Mouse (Mus musculus): ENCODE measurements around the gene Slc35e3. TPM values are rescaled to one million over a fixed set of nuclear protein-coding genes. Genes with fewer than 3 reads are reported as not detected.
"Not testable (repeated sequence)": the region's sequence is repeated elsewhere in the genome, so short reads cannot be mapped to it uniquely, and the experiment has no call there.

Slc35e3 gene
- polyA plus RNA-seq, 1 experiment from 2014 or later, result 22.2 TPM

GRCm38 (mm10) chr10:117740921-117741320 is 5.2 kb downstream of the Slc35e3 start:
- H3K9ac ChIP-seq (ENCODE audit: low read length), result no peak overlapping the region
- H3K9me3 ChIP-seq (ENCODE audit: control insufficient read depth, low read length), result no peaks in the 10 kb centered on the region
- ATAC-seq (replicated peaks; ENCODE audit: low FRiP score), result no peak
- no peak overlapping the region for H3K27ac ChIP-seq (ENCODE audit: low read depth, low read length)
- H3K36me3 ChIP-seq (ENCODE audit: control insufficient read depth, insufficient read depth, low read length), result no peaks in the 10 kb centered on the region; the same call in 1 of the 2 replicates
- no peaks in the 10 kb centered on the region for H3K27me3 ChIP-seq (ENCODE audit: control insufficient read depth, insufficient read depth, low read length)
- 93% methylated on average over 9 of the region's 9 CpGs for WGBS
- H3K4me2 ChIP-seq (ENCODE audit: low read depth, low read length, severe bottlenecking), result no peak overlapping the region
- no peak overlapping the region for H3K4me3 ChIP-seq (ENCODE audit: low read depth, low read length)
- H3K4me1 ChIP-seq (replicated peaks; ENCODE audit: control insufficient read depth, insufficient read depth, low read length), result no peaks in the 10 kb centered on the region; the same call in 1 of the 2 replicates
- no peak for DNase-seq (ENCODE audit: low spot score)

GRCm38 (mm10) chr10:117740171-117740570 is 6.0 kb downstream of the Slc35e3 start:
- Histone ChIP-seq H3K4me3 (ENCODE audit: low read depth, low read length) (no peak overlapping the region), H3K4me1 (replicated peaks; ENCODE audit: control insufficient read depth, insufficient read depth, low read length) (no peaks in the 10 kb centered on the region; the same call in 1 of the 2 replicates), H3K9ac (ENCODE audit: low read length) (no peak overlapping the region), H3K36me3 (ENCODE audit: control insufficient read depth, insufficient read depth, low read length) (no peaks in the 10 kb centered on the region; the same call in 1 of the 2 replicates), H3K27me3 (ENCODE audit: control insufficient read depth, insufficient read depth, low read length) (no peaks in the 10 kb centered on the region), H3K9me3 (ENCODE audit: control insufficient read depth, low read length) (no peaks in the 10 kb centered on the region), H3K27ac (ENCODE audit: low read depth, low read length) (no peak overlapping the region), H3K4me2 (ENCODE audit: low read depth, low read length, severe bottlenecking) (no peak overlapping the region)
- no peak for ATAC-seq (replicated peaks; ENCODE audit: low FRiP score)
- WGBS, result 93% methylated on average over 10 of the region's 10 CpGs
- DNase-seq (ENCODE audit: low spot score), result no peak

GRCm38 (mm10) chr10:117739648-117739948 is 6.6 kb downstream of the Slc35e3 start:
- Histone ChIP-seq H3K9me3 (ENCODE audit: control insufficient read depth, low read length) (no peaks in the 10 kb centered on the region), H3K36me3 (ENCODE audit: control insufficient read depth, insufficient read depth, low read length) (no peaks in the 10 kb centered on the region; the same call in 1 of the 2 replicates), H3K4me3 (ENCODE audit: low read depth, low read length) (no peak overlapping the region), H3K4me2 (ENCODE audit: low read depth, low read length, severe bottlenecking) (no peak overlapping the region), H3K9ac (ENCODE audit: low read length) (no peak overlapping the region), H3K4me1 (replicated peaks; ENCODE audit: control insufficient read depth, insufficient read depth, low read length) (no peaks in the 10 kb centered on the region; the same call in 1 of the 2 replicates), H3K27ac (ENCODE audit: low read depth, low read length) (no peak overlapping the region), H3K27me3 (ENCODE audit: control insufficient read depth, insufficient read depth, low read length) (no peaks in the 10 kb centered on the region)
- DNase-seq (ENCODE audit: low spot score) (no peak), ATAC-seq (replicated peaks; ENCODE audit: low FRiP score) (no peak)
- 95% methylated on average over 6 of the region's 6 CpGs for WGBS

- H3K4me1 ChIP-seq (replicated peaks; ENCODE audit: control insufficient read depth, insufficient read depth, low read length), result no peaks in the 10 kb centered on the region; the same call in 1 of the 2 replicates
- no peak overlapping the region for H3K27ac ChIP-seq (ENCODE audit: low read depth, low read length)
- H3K27me3 ChIP-seq (ENCODE audit: control insufficient read depth, insufficient read depth, low read length), result no peaks in the 10 kb centered on the region
- ATAC-seq (replicated peaks; ENCODE audit: low FRiP score) (no peak), DNase-seq (ENCODE audit: low spot score) (no peak)
- H3K4me3 ChIP-seq (ENCODE audit: low read depth, low read length), result no peak overlapping the region
- H3K9me3 ChIP-seq (ENCODE audit: control insufficient read depth, low read length), result no peaks in the 10 kb centered on the region
- 90% methylated on average over 15 of the region's 15 CpGs for WGBS
- no peaks in the 10 kb centered on the region; the same call in 1 of the 2 replicates for H3K36me3 ChIP-seq (ENCODE audit: control insufficient read depth, insufficient read depth, low read length)
- no peak overlapping the region for H3K4me2 ChIP-seq (ENCODE audit: low read depth, low read length, severe bottlenecking)
- no peak overlapping the region for H3K9ac ChIP-seq (ENCODE audit: low read length)
Observed at GRCm38 (mm10) chr10:117738928-117739647, 7.1 kb downstream of the Slc35e3 start.

- Histone ChIP-seq H3K27me3 (ENCODE audit: control insufficient read depth, insufficient read depth, low read length) (no peaks in the 10 kb centered on the region), H3K4me1 (replicated peaks; ENCODE audit: control insufficient read depth, insufficient read depth, low read length) (no peaks in the 10 kb centered on the region), H3K4me3 (ENCODE audit: low read depth, low read length) (no peak overlapping the region), H3K9me3 (ENCODE audit: control insufficient read depth, low read length) (no peaks in the 10 kb centered on the region), H3K27ac (ENCODE audit: low read depth, low read length) (no peak overlapping the region), H3K36me3 (ENCODE audit: control insufficient read depth, insufficient read depth, low read length) (no peaks in the 10 kb centered on the region; the same call in 1 of the 2 replicates), H3K4me2 (ENCODE audit: low read depth, low read length, severe bottlenecking) (no peak overlapping the region), H3K9ac (ENCODE audit: low read length) (no peak overlapping the region)
- WGBS, result 81% methylated on average over 13 of the region's 13 CpGs
- ATAC-seq (replicated peaks; ENCODE audit: low FRiP score), result no peak
- DNase-seq (ENCODE audit: low spot score), result no peak
Observed at GRCm38 (mm10) chr10:117738140-117738921, 7.8 kb downstream of the Slc35e3 start.

- not testable (repeated sequence) for H3K9ac ChIP-seq (ENCODE audit: low read length); H3K36me3 ChIP-seq (ENCODE audit: control insufficient read depth, insufficient read depth, low read length); H3K4me3 ChIP-seq (ENCODE audit: low read depth, low read length); ATAC-seq (replicated peaks; ENCODE audit: low FRiP score); DNase-seq (ENCODE audit: low spot score); H3K4me1 ChIP-seq (replicated peaks; ENCODE audit: control insufficient read depth, insufficient read depth, low read length); H3K9me3 ChIP-seq (ENCODE audit: control insufficient read depth, low read length); H3K27ac ChIP-seq (ENCODE audit: low read depth, low read length); H3K4me2 ChIP-seq (ENCODE audit: low read depth, low read length, severe bottlenecking); H3K27me3 ChIP-seq (ENCODE audit: control insufficient read depth, insufficient read depth, low read length)
- WGBS, result 94% methylated on average over 8 of the region's 8 CpGs
Observed at GRCm38 (mm10) chr10:117737498-117737897, 8.7 kb downstream of the Slc35e3 start.

GRCm38 (mm10) chr10:117737075-117737474 is 9.1 kb downstream of the Slc35e3 start:
- Histone ChIP-seq H3K27me3 (ENCODE audit: control insufficient read depth, insufficient read depth, low read length) (no peaks in the 10 kb centered on the region), H3K4me1 (replicated peaks; ENCODE audit: control insufficient read depth, insufficient read depth, low read length) (no peaks in the 10 kb centered on the region), H3K4me2 (ENCODE audit: low read depth, low read length, severe bottlenecking) (no peak overlapping the region), H3K9ac (ENCODE audit: low read length) (no peak overlapping the region), H3K27ac (ENCODE audit: low read depth, low read length) (no peak overlapping the region), H3K36me3 (ENCODE audit: control insufficient read depth, insufficient read depth, low read length) (no peaks in the 10 kb centered on the region; the same call in 1 of the 2 replicates), H3K4me3 (ENCODE audit: low read depth, low read length) (no peak overlapping the region), H3K9me3 (ENCODE audit: control insufficient read depth, low read length) (no peaks in the 10 kb centered on the region)
- no peak for DNase-seq (ENCODE audit: low spot score)
- 81% methylated on average over 4 of the region's 4 CpGs for WGBS
- ATAC-seq (replicated peaks; ENCODE audit: low FRiP score), result no peak

GRCm38 (mm10) chr10:117736573-117736972 is 9.6 kb downstream of the Slc35e3 start:
- H3K4me1 ChIP-seq (replicated peaks; ENCODE audit: control insufficient read depth, insufficient read depth, low read length), result no peaks in the 10 kb centered on the region
- 91% methylated on average over 5 of the region's 5 CpGs for WGBS
- no peak overlapping the region for H3K9ac ChIP-seq (ENCODE audit: low read length)
- H3K4me3 ChIP-seq (ENCODE audit: low read depth, low read length), result no peak overlapping the region
- H3K4me2 ChIP-seq (ENCODE audit: low read depth, low read length, severe bottlenecking), result no peak overlapping the region
- no peaks in the 10 kb centered on the region for H3K9me3 ChIP-seq (ENCODE audit: control insufficient read depth, low read length)
- no peaks in the 10 kb centered on the region; the same call in 1 of the 2 replicates for H3K36me3 ChIP-seq (ENCODE audit: control insufficient read depth, insufficient read depth, low read length)
- no peak for ATAC-seq (replicated peaks; ENCODE audit: low FRiP score)
- no peak overlapping the region for H3K27ac ChIP-seq (ENCODE audit: low read depth, low read length)
- H3K27me3 ChIP-seq (ENCODE audit: control insufficient read depth, insufficient read depth, low read length), result no peaks in the 10 kb centered on the region
- no peak for DNase-seq (ENCODE audit: low spot score)

Measured in forebrain, embryonic 11.5 days (tissue).